Mouse (Mus musculus): ENCODE measurements around the gene Syngr3. TPM values are rescaled to one million over a fixed set of nuclear protein-coding genes. Genes with fewer than 3 reads are reported as not detected.
"Not testable (repeated sequence)": the region's sequence is repeated elsewhere in the genome, so short reads cannot be mapped to it uniquely, and the experiment has no call there.

Gene Syngr3
- total RNA-seq, 2 experiments from 2014 or later: 197 to 204 TPM

GRCm38 (mm10) chr17:24720616-24721015 is 30.9 kb upstream of the Syngr3 start:
- DNase-seq (ENCODE audit: low spot score in 2 of 2): not testable (repeated sequence)

GRCm38 (mm10) chr17:24719494-24720222 is 29.9 kb upstream of the Syngr3 start:
- peak; percentile 96 to 99 for DNase-seq (ENCODE audit: low spot score in 2 of 2)

GRCm38 (mm10) chr17:24718938-24719337 is 29.2 kb upstream of the Syngr3 start:
- not testable (repeated sequence) for DNase-seq (ENCODE audit: low spot score in 2 of 2)

- no peak for DNase-seq (ENCODE audit: low spot score in 2 of 2)
These were observed 28.2 kb upstream of the Syngr3 start, which contains the start of the genes Rnf151 and Rps2 for GRCm38 (mm10) chr17:24717943-24718342. Gene Rnf151, minus strand, starts transcription at chr17:24718063. Gene Rps2, plus strand, starts transcription at chr17:24718116.

- no peak for DNase-seq (ENCODE audit: low spot score in 2 of 2)
These were observed 26.5 kb upstream of the Syngr3 start for GRCm38 (mm10) chr17:24716166-24716682.

- no peak for DNase-seq (ENCODE audit: low spot score in 2 of 2)
These were observed 25.8 kb upstream of the Syngr3 start for GRCm38 (mm10) chr17:24715556-24715955.

- no peak for DNase-seq (ENCODE audit: low spot score in 2 of 2)
These were observed 18.9 kb upstream of the Syngr3 start for GRCm38 (mm10) chr17:24708646-24709045.

GRCm38 (mm10) chr17:24707801-24708425 is 18.2 kb upstream of the Syngr3 start:
- DNase-seq (ENCODE audit: low spot score in 2 of 2): no peak

GRCm38 (mm10) chr17:24706982-24707800 is 17.4 kb upstream of the Syngr3 start, which contains the start of gene Tbl3:
Gene Tbl3, minus strand, starts transcription at chr17:24707660.
- peak; percentile 94 to 95 for DNase-seq (ENCODE audit: low spot score in 2 of 2)

- DNase-seq (ENCODE audit: low spot score in 2 of 2): no peak
These were observed 16.1 kb upstream of the Syngr3 start for GRCm38 (mm10) chr17:24705821-24706220.

- DNase-seq (ENCODE audit: low spot score in 2 of 2): no peak
These were observed 11.5 kb upstream of the Syngr3 start for GRCm38 (mm10) chr17:24701251-24701650.

GRCm38 (mm10) chr17:24699473-24699872 is 9.7 kb upstream of the Syngr3 start:
- DNase-seq (ENCODE audit: low spot score in 2 of 2): no peak

- DNase-seq (ENCODE audit: low spot score in 2 of 2): no peak
These were observed 9.0 kb upstream of the Syngr3 start for GRCm38 (mm10) chr17:24698715-24699114.

GRCm38 (mm10) chr17:24697985-24698384 is 8.2 kb upstream of the Syngr3 start:
- no peak for DNase-seq (ENCODE audit: low spot score in 2 of 2)

GRCm38 (mm10) chr17:24696011-24696697 is 6.4 kb upstream of the Syngr3 start, which contains the start of the genes Gfer and Noxo1:
Gene Gfer, minus strand, starts transcription at chr17:24696156.
Gene Noxo1, plus strand, starts transcription at chr17:24696234.
- peak; percentile 75 to 80 for DNase-seq (ENCODE audit: low spot score in 2 of 2)

- no peak for DNase-seq (ENCODE audit: low spot score in 2 of 2)
These were observed 5.7 kb upstream of the Syngr3 start for GRCm38 (mm10) chr17:24695326-24696010.

- DNase-seq (ENCODE audit: low spot score in 2 of 2): no peak
These were observed 2.6 kb upstream of the Syngr3 start for GRCm38 (mm10) chr17:24692385-24692784.

GRCm38 (mm10) chr17:24687599-24687998 is 2.2 kb downstream of the Syngr3 start:
- DNase-seq (ENCODE audit: low spot score in 2 of 2): no peak

GRCm38 (mm10) chr17:24687146-24687595 is 2.6 kb downstream of the Syngr3 start:
- DNase-seq (ENCODE audit: low spot score in 2 of 2): no peak

- DNase-seq (ENCODE audit: low spot score in 2 of 2): no peak
These were observed 3.2 kb downstream of the Syngr3 start for GRCm38 (mm10) chr17:24686514-24686913.

Data from layer of hippocampus, postnatal 14 days (tissue).